Mouse (Mus musculus) E14TG2a.4 (cell line): Measurements from ENCODE around the gene Erich6.

Experiments
- CTCF ChIP-seq: conservative IDR thresholded peaks from 2 replicates; pipeline ENCODE4 v1.5.1; 2014; ENCODE audit warnings: low read length
- NANOG ChIP-seq: IDR thresholded peaks from 2 replicates; pipeline ENCODE4 v1.6.1; 2014; ENCODE audit warnings: borderline replicate concordance, low read length, mixed read lengths
- POU5F1 ChIP-seq: IDR thresholded peaks from 2 replicates; pipeline ENCODE4 v1.6.1; 2014; ENCODE audit warnings: low read length, borderline replicate concordance

DNA sequence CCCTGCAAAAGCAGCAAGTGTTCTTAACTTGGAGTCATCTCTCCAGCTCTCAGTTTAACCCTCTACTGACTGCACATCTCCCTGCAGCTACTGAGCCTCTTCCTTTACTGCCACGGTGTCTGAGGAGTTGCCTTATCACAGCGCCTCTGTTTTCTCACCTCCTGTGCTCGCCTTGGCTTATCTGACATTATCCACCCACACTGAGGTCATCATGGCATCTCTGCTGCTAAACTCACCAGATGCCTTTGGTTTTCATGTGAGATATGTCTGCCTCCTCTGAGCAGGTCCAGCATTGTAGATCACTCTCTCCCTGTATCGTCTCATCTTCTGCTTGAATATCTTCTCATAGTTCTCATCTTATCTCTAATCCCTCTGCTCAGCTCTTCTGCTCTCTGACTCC lies 13.3 kb upstream of the Erich6 start:
- TF ChIP-seq CTCF (no peak), NANOG (no peak), POU5F1 (no peak)
